Mouse (Mus musculus) layer of hippocampus, adult 11-12 months (tissue): ENCODE data around the gene Prkar1a.
A peak's percentile ranks its signal among the peaks of the same experiment; 100 is the strongest.

ENCODE experiments used
- DNase-seq: peaks from one replicate; pipeline ENCODE4 v3.0.0; 2022; ENCODE audit warnings: low spot score

Gene Prkar1a

GRCm38 (mm10) chr11:109649206-109649605 lies at the start of gene Prkar1a:
TSS of gene Prkar1a (plus strand) at chr11:109649405.
- peak; percentile 52 for DNase-seq

DNA sequence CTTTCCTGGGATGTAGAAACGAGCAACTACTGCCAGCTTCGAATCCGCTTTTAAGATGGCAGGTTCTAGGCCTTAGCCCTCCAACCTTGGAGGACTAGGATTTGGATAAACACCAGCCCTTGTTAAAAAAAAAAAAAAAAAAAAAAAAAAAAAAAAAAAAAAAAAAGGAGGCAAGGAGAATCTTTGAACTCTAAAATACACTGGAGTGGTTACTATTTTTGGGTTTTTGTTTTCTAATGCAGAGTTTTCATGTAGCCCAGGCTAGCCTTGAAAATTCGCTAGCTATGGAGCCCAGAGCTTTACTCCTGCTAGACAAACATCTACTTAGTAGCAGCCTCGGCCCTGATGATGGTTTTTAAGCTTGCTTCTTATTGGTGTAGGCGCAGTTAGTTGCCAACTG lies 41.6 kb upstream of the Prkar1a start:
- no peak for DNase-seq

- no peak for DNase-seq
Observed at GRCm38 (mm10) chr11:109608976-109609625, 40.1 kb upstream of the Prkar1a start.

DNA sequence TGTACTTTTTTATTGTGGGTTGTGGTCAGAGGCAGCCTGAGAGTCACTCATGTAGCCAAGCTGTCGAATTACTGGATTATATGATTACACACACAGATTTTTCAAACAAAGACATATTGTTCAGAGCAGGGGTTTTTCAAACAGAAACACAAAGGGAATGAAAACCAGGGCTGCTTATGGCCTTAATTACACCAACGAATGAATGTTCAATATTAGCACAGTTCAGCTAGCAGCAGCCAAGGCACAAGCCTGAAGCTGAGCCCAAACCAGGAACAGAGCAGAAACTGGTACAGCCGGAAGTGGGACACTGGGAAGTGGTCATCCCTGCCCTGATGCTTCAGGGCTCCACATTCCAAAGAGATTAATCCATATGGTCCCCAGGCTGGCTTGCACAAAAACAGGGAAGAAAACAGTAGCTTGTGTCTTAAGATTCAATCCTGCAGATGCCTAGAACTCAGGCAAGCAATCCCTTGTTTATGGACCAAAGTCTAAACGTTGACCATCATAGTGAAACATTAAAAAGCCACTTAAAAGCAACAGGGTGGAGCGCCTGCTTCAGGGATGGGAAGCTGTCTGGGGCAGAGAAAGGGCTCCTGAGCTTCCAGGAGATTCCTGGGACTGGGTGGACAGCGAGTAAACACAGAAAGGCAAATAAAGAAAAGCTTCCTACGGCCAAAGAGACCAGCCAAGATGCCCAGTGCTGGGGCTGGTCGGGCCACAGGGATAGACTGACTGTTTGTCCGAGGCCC lies 39.0 kb upstream of the Prkar1a start:
- DNase-seq = no peak

- no peak for DNase-seq
Observed at GRCm38 (mm10) chr11:109610795-109611302, 38.4 kb upstream of the Prkar1a start.

DNA sequence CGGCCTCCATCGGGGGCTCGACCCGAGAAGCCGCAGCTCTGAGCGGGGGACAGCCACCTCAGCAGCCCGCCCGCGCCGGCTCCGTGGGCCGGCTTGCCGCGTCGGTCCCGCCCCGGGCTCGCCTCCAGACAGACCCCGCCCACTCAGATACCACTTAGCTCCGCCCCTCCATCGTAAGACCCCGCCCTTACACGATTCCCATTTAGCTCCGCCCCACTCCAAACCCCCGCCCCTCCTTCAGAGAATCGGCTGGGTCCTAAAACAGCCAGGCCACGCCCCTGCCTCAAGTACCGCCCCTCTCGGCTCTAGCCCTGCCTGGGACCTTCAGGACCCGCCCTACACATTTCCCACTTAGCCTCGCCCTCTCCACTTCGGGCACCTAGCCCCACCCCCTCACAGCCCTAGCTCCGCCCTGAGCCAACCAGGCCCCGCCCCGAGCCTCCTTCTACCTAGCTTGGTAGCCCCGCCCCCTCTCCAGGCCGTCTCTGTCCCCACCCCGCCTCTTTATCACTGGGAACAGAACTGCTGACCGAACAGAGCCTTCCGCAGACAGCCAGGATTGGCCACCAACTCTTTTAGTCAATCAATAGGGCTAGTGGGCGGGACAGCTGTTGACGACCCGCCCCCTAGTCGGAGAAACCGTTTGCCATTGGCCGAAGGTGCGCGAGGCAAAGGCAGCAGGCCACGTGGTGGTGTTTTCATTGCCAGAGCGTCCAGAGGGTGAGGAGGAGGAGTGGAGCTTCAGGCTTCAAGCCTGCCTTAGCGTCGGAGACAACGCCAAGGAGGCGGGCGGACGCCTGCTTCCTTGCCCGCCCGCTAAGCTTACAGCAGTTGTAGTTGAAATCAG lies 37.7 kb upstream of the Prkar1a start, which contains the start of gene Wipi1:
Gene Wipi1 (minus strand): TSS at position 665 of the 847 bp plus-strand sequence.
- DNase-seq = peak; percentile 99

- DNase-seq = no peak
Observed at GRCm38 (mm10) chr11:109612871-109613529, 36.2 kb upstream of the Prkar1a start.

DNA sequence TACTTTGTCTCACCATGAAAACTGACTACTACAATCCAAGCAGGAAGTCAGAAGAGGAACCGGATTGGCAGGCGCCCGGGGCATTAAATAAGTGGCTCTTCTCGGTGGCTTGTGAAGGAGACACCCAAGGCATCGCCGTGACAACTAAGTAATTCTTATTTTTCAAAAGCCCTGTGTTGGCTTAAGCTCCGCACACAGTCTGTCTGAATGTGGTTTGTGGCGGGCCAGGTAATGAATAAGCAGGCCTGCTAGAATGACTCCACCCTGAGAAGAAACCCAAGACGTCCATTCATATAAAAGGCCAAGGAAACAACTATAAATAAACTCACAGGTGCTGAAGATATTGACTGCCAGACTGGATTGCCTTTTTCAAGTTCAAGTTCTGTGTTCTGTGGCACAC lies 33.9 kb upstream of the Prkar1a start:
- DNase-seq = no peak

DNA sequence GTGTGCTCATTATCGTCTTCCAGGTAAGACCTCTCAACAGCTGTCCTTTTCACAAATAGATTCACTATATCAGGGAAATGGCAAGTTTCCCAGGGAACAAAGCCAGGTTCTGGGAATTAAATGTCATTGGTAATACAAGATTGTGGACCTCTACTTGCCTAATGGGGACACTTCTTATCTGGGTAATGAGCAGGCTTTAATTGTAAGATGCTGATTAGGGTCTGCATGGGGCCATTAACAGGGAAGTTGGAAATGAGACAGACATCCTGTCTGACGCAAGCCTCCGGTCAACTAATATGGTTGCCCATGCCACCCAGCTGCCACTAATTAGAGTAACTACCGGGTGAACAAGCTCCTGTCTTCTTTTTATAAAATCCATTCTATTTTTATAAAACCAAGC lies 32.9 kb upstream of the Prkar1a start:
- DNase-seq = no peak

DNA sequence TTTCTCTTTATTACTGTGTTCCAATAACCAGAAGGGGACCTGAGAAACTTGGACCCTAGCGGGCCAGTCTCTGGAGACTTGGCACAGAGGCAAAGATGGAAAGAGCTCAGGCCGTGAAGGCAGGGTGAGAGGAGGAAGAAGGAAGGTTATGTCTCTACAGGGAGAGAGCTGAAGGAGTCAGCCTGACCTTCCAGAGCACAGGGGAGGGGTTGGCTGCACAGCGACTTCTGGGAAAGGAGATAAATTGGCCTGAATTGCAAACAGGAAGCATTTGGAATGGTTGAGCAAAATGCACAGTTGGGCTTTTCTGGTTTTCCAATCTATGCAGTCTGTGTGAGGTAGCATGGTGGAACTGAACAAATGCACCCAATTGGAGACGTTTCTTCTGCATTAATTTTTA lies 32.4 kb upstream of the Prkar1a start:
- no peak for DNase-seq

DNA sequence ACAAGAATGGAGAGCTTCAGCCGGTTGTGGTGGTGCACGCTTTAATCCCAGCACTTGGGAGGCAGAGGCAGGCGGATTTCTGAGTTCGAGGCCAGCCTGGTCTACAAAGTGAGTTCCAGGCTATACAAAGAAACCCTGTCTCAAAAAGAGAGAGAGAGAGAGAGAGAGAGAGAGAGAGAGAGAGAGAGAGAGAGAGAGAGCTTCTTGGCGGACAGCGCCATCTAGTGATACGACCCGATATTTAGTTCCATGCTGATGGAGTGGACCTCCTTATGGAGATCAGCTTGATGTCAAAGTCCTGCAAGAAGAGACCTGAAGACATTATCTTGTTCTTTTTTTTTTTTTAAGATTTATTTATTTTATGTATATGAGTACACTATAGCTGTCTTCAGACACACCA lies 30.1 kb upstream of the Prkar1a start:
- DNase-seq = peak; percentile 68

DNA sequence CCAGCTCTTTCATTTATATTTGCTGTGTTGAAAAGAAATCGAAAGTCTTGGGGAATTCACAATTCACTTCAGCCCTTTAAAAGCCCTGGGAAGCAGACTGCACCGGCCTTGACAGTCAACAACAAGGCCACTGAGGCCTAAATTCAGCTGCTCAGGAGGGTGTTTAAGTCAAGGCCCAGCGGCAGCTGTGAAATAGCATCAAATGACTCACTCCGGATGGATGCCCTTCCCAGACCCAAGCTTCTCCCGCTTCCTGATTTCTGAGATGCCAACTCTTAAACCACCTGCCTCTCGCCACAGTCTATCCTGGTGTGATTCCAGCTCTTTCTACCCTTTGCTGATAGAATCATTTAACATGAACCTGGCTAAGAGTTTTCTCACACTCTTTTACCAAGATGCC lies 28.8 kb upstream of the Prkar1a start:
- no peak for DNase-seq

- peak; percentile 61 for DNase-seq
Observed at GRCm38 (mm10) chr11:109621183-109621582, 28.0 kb upstream of the Prkar1a start.

- DNase-seq = no peak
Observed at GRCm38 (mm10) chr11:109622518-109623037, 26.6 kb upstream of the Prkar1a start.

DNA sequence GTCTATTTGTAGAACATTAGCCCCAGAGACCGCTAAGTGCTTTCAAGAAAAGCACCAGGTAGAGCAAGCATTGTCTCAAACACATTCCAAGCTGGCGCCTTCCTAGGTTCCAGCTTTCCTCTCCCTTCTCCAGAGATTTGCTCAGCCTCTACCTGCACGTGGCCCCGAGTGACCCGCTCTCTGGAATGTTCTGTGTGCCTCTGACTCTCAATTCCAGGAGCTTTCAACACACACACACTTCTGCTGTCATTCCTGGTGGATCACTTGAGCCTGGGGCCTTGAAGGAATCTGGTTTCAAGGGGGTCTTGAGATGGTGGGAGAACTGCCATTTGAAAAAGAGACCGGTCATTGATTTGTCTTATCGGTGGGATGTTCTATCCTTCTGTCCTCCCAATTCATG lies 26.0 kb upstream of the Prkar1a start:
- DNase-seq = no peak

DNA sequence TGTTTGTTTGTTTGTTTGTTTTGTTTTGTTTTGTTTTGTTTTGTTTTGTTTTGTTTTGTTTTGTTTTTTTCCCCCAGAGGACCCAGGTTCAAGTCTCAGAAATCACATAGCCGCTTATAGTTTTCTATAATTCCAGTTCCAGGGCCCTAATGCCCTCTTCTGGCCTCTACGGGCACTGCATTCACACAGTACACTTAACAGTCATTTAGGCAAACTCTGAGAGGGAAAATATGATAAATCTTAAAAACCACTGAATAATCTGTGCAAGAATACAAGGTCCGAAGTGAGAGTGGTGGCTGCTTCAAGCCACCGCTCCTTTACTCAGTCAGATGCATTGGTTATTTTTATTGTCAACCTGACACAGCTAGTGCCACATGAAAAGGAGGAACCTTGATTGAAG lies 21.6 kb upstream of the Prkar1a start:
- DNase-seq = no peak

- DNase-seq = no peak
Observed at GRCm38 (mm10) chr11:109628099-109628498, 21.1 kb upstream of the Prkar1a start.

DNA sequence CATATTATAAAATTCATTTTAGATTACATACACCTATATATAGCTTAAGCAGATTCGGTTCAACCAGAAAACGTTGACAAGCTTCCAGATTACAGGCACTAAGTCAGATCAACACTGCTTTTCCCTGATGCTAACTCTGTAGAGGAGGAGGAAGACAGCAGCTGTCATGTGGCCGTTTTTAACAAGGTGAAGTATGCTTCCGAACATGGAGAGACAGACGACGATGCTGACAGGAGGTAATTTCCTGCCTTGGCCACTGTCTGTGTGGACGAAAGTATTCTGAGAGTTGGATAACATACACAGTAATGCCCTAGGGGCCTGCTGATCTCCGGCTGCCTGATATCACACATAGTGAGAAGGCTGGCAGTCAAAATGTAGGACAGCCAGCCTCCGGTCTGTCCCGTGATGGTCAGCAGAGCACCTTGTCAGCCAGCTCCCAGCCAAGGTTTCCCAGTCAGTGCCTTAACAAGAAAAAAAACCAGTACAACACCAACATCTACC lies 20.1 kb upstream of the Prkar1a start:
- no peak for DNase-seq

GRCm38 (mm10) chr11:109634928-109635327 lies 14.3 kb upstream of the Prkar1a start:
- no peak for DNase-seq

GRCm38 (mm10) chr11:109635871-109636395 lies 13.3 kb upstream of the Prkar1a start:
- DNase-seq = no peak
